Mouse (Mus musculus) ES-Bruce4 (cell line): ENCODE measurements around the gene Arntl2.

Experiments used
- CTCF ChIP-seq: IDR thresholded peaks from one replicate; pipeline ENCODE4 v1.8.1; 2011; ENCODE audit warnings: low read depth, low read length
- EP300 ChIP-seq: IDR thresholded peaks from 2 replicates; pipeline ENCODE4 v1.6.1; 2011; ENCODE audit warnings: low read depth, low read length; ENCODE audit not compliant: insufficient read depth
- POLR2A ChIP-seq: IDR thresholded peaks from one replicate; pipeline ENCODE4 v1.8.1; 2011; ENCODE audit warnings: low read length; ENCODE audit not compliant: insufficient read depth

GRCm38 (mm10) chr6:146795924-146796545 is at the start of gene Arntl2:
- TF ChIP-seq POLR2A (peak; percentile 32), CTCF (no peak), EP300 (0 out of 2 replicates have a peak, but pooled peaks have one; percentile 15)
